Mouse (Mus musculus) right cerebral cortex, adult 18-20 months (tissue): ENCODE measurements around the gene Mepe.

Experiments used
- DNase-seq: peaks from one replicate; pipeline ENCODE4 v3.0.0; 2022; ENCODE audit warnings: mixed read lengths

Mepe gene

GRCm38 (mm10) chr5:104357575-104357974, 32.4 kb downstream of the Mepe start:
- DNase-seq = no peak

- no peak for DNase-seq
These were observed 33.5 kb downstream of the Mepe start for GRCm38 (mm10) chr5:104358592-104358991.

- no peak for DNase-seq
These were observed 34.1 kb downstream of the Mepe start for GRCm38 (mm10) chr5:104359257-104359656.

GRCm38 (mm10) chr5:104370580-104370979, 45.5 kb downstream of the Mepe start:
- no peak for DNase-seq

GRCm38 (mm10) chr5:104371284-104371683, 46.2 kb downstream of the Mepe start:
- DNase-seq = no peak

- DNase-seq = no peak
These were observed 48.6 kb downstream of the Mepe start for GRCm38 (mm10) chr5:104373648-104374307.

GRCm38 (mm10) chr5:104374308-104374660, 49.2 kb downstream of the Mepe start:
- no peak for DNase-seq

GRCm38 (mm10) chr5:104375132-104375531, 50.0 kb downstream of the Mepe start:
- DNase-seq = no peak

GRCm38 (mm10) chr5:104376890-104377289, 51.8 kb downstream of the Mepe start:
- no peak for DNase-seq

GRCm38 (mm10) chr5:104380574-104380973, 55.4 kb downstream of the Mepe start:
- no peak for DNase-seq

GRCm38 (mm10) chr5:104381671-104382070, 56.5 kb downstream of the Mepe start:
- no peak for DNase-seq

- no peak for DNase-seq
These were observed 59.4 kb downstream of the Mepe start for GRCm38 (mm10) chr5:104384540-104384939.

GRCm38 (mm10) chr5:104385521-104385920, 60.4 kb downstream of the Mepe start:
- DNase-seq = no peak

GRCm38 (mm10) chr5:104386908-104387307, 61.8 kb downstream of the Mepe start:
- no peak for DNase-seq
